Mouse (Mus musculus) CH12.LX (cell line): ENCODE measurements around the gene Agtrap. TPM values are rescaled to one million over a fixed set of nuclear protein-coding genes. Genes with fewer than 3 reads are reported as not detected.

ENCODE experiments used
- DNase-seq: peaks from one replicate; pipeline ENCODE4 v3.0.0-alpha.2; 2013; ENCODE audit errors: extremely low read depth
- H3K27ac ChIP-seq: 2 replicates; pipeline ENCODE4 v1.5.1; 2012; ENCODE audit warnings: low read depth, mild to moderate bottlenecking, control low read depth, moderate library complexity; ENCODE audit not compliant: insufficient read depth
- H3K27me3 ChIP-seq: replicated peaks from 2 replicates; pipeline ENCODE3; 2012; ENCODE audit warnings: inconsistent platforms
- H3K36me3 ChIP-seq, 2 experiments: replicated peaks in 1 of 2; 2 replicates each; pipeline versions ENCODE3 to v1.6.1; 2012; ENCODE audit warnings: inconsistent platforms in 1 of 2, low read length in 1 of 2, mild to moderate bottlenecking in 1 of 2, mixed read lengths in 1 of 2, moderate library complexity in 1 of 2; ENCODE audit not compliant: control insufficient read depth in 1 of 2, insufficient read depth in 1 of 2
- H3K4me1 ChIP-seq, 2 experiments: 2 replicates each; pipeline ENCODE4 v1.6.1; 2012; ENCODE audit warnings: inconsistent platforms in 1 of 2, moderate library complexity in 1 of 2; ENCODE audit not compliant: insufficient read depth in 2 of 2, control insufficient read depth in 1 of 2
- H3K4me2 ChIP-seq: 2 replicates; pipeline ENCODE4 v1.6.1; 2012; ENCODE audit warnings: low read depth, mild to moderate bottlenecking, control low read depth; ENCODE audit not compliant: poor library complexity, insufficient read depth, severe bottlenecking
- H3K4me3 ChIP-seq, 3 experiments: fragments of 150-350 bp in 1 of 3; sonication (generic) in 1 of 3; replicated peaks in 1 of 3; 2 replicates each; pipeline versions ENCODE3 to v1.5.1; 2011 to 2012; ENCODE audit warnings: low read depth in 2 of 3, low read length in 2 of 3, mild to moderate bottlenecking in 2 of 3, moderate library complexity in 2 of 3, control low read depth in 1 of 3, improper control_type of control experiment in 1 of 3, inconsistent platforms in 1 of 3, mixed read lengths in 1 of 3; ENCODE audit not compliant: poor library complexity in 1 of 3
- H3K79me2 ChIP-seq: replicated peaks from 2 replicates; pipeline ENCODE4 v1.6.1; 2012; ENCODE audit warnings: mild to moderate bottlenecking, moderate library complexity; ENCODE audit not compliant: control insufficient read depth, poor library complexity, insufficient read depth, severe bottlenecking; ENCODE audit errors: extremely low read depth
- H3K9ac ChIP-seq: 2 replicates; pipeline ENCODE4 v1.6.1; 2012; ENCODE audit warnings: low read depth, mild to moderate bottlenecking, control low read depth, moderate library complexity; ENCODE audit not compliant: insufficient read depth
- H3K9me3 ChIP-seq: replicated peaks from 2 replicates; pipeline ENCODE3; 2012; ENCODE audit warnings: low read length, inconsistent platforms, mixed read lengths
- BHLHE40 ChIP-seq: IDR thresholded peaks from 2 replicates; pipeline ENCODE4 v1.6.1; 2011; ENCODE audit warnings: mild to moderate bottlenecking, low read depth, low read length, improper control_type of control experiment
- CHD1 ChIP-seq: IDR thresholded peaks from 2 replicates; pipeline ENCODE4 v1.6.1; 2012; ENCODE audit warnings: low read depth, low read length, improper control_type of control experiment, inconsistent platforms
- ELF1 ChIP-seq: IDR thresholded peaks from 2 replicates; pipeline ENCODE4 v1.6.1; 2014; ENCODE audit warnings: low read depth, mild to moderate bottlenecking, inconsistent platforms, low read length, improper control_type of control experiment
- EP300 ChIP-seq: IDR thresholded peaks from 2 replicates; pipeline ENCODE4 v1.6.1; 2011; ENCODE audit warnings: low read length, improper control_type of control experiment
- ETS1 ChIP-seq: conservative IDR thresholded peaks from 2 replicates; pipeline ENCODE4 v1.6.1; 2012; ENCODE audit warnings: low read depth, mild to moderate bottlenecking, inconsistent platforms, low read length, improper control_type of control experiment, moderate library complexity
- GABPA ChIP-seq: IDR thresholded peaks from 2 replicates; pipeline ENCODE4 v1.6.1; 2012; ENCODE audit warnings: low read depth, low read length, improper control_type of control experiment, inconsistent platforms; ENCODE audit not compliant: insufficient replicate concordance
- HCFC1 ChIP-seq: IDR thresholded peaks from 2 replicates; pipeline ENCODE4 v1.6.1; 2012; ENCODE audit warnings: low read depth, mild to moderate bottlenecking, inconsistent platforms, low read length, improper control_type of control experiment
- KAT2A ChIP-seq: IDR thresholded peaks from 2 replicates; pipeline ENCODE4 v1.6.1; 2012; ENCODE audit warnings: low read length, improper control_type of control experiment, inconsistent platforms; ENCODE audit not compliant: insufficient replicate concordance
- MAZ ChIP-seq: IDR thresholded peaks from 2 replicates; pipeline ENCODE4 v1.6.1; 2012; ENCODE audit warnings: low read depth, mild to moderate bottlenecking, inconsistent platforms, low read length, improper control_type of control experiment, moderate library complexity
- MEF2A ChIP-seq: IDR thresholded peaks from 2 replicates; pipeline ENCODE4 v1.6.1; 2014; ENCODE audit warnings: low read depth, mild to moderate bottlenecking, inconsistent platforms, low read length, improper control_type of control experiment, borderline replicate concordance
- MYC ChIP-seq: IDR thresholded peaks from 2 replicates; pipeline ENCODE4 v1.6.1; 2011; ENCODE audit warnings: low read depth, mild to moderate bottlenecking, improper control_type of control experiment, low read length
- NELFE ChIP-seq: IDR thresholded peaks from 2 replicates; pipeline ENCODE4 v1.6.1; 2011; ENCODE audit warnings: low read depth, low read length, improper control_type of control experiment
- PAX5 ChIP-seq: IDR thresholded peaks from 2 replicates; pipeline ENCODE4 v1.6.1; 2012; ENCODE audit warnings: low read length, inconsistent platforms, mixed read lengths
- POLR2A ChIP-seq: IDR thresholded peaks from 2 replicates; pipeline ENCODE4 v1.6.1; 2011; ENCODE audit warnings: low read depth, mild to moderate bottlenecking, improper control_type of control experiment, low read length
- POLR2AphosphoS2 ChIP-seq: IDR thresholded peaks from 2 replicates; pipeline ENCODE4 v1.6.1; 2011; ENCODE audit warnings: low read depth, low read length, improper control_type of control experiment
- RAD21 ChIP-seq: IDR thresholded peaks from 2 replicates; pipeline ENCODE4 v1.6.1; 2011; ENCODE audit warnings: low read depth, mild to moderate bottlenecking, low read length, improper control_type of control experiment, moderate library complexity
- RCOR1 ChIP-seq: conservative IDR thresholded peaks from 2 replicates; pipeline ENCODE4 v1.6.1; 2012; ENCODE audit warnings: low read depth, mild to moderate bottlenecking, inconsistent platforms, low read length, improper control_type of control experiment
- SMC3 ChIP-seq: IDR thresholded peaks from 2 replicates; pipeline ENCODE4 v1.6.1; 2011; ENCODE audit warnings: low read depth, low read length, improper control_type of control experiment
- TBP ChIP-seq: conservative IDR thresholded peaks from 2 replicates; pipeline ENCODE4 v1.6.1; 2011; ENCODE audit warnings: low read depth, low read length, improper control_type of control experiment
- TCF12 ChIP-seq: IDR thresholded peaks from 2 replicates; pipeline ENCODE4 v1.6.1; 2014; ENCODE audit warnings: low read depth, mild to moderate bottlenecking, inconsistent platforms, low read length, improper control_type of control experiment
- USF2 ChIP-seq: conservative IDR thresholded peaks from 2 replicates; pipeline ENCODE4 v1.6.1; 2011; ENCODE audit warnings: low read depth, low read length, improper control_type of control experiment
- ZKSCAN1 ChIP-seq: IDR thresholded peaks from 2 replicates; pipeline ENCODE4 v1.6.1; 2012; ENCODE audit warnings: low read depth, inconsistent platforms, low read length, improper control_type of control experiment, borderline replicate concordance
- ZMIZ1 ChIP-seq: IDR thresholded peaks from 2 replicates; pipeline ENCODE4 v1.6.1; 2012; ENCODE audit warnings: low read depth, mild to moderate bottlenecking, inconsistent platforms, low read length, improper control_type of control experiment
- dilution Hi-C: fragments of 300-500 bp; cut with MboI; formaldehyde crosslinking; loops from 2 replicates; pipeline ENCODE4 v1.14.3; 2020; ENCODE audit warnings: low sequenced_read_pairs; ENCODE audit not compliant: extremely low pct_unique_long_range_greater_than_20kb, extremely low pct_ligation_motif_present
- in situ Hi-C: fragments of 300-500 bp; cut with MboI; formaldehyde crosslinking; loops from 3 replicates; pipeline ENCODE4 v1.14.3; 2019; ENCODE audit warnings: low sequenced_read_pairs, low pct_ligation_motif_present, low pct_unique_long_range_greater_than_20kb, mixed read lengths
- polyA plus RNA-seq: library from polyadenylated mRNA; unstranded; fragments of >175 nt; gene quantifications from 2 replicates; pipeline ENCODE4 v1.2.1, GENCODE M21; 2012; ENCODE audit warnings: low read depth; ENCODE audit not compliant: insufficient read length
- total RNA-seq, 2 experiments: library from RNA; depleted of rRNA; stranded (reverse); fragments of 300-350 nt in 1 of 2; fragments of >200 nt in 1 of 2; gene quantifications; 2 replicates each; pipeline ENCODE4 v1.2.3; 2012 to 2014

Gene Agtrap
- total and polyA plus RNA-seq, 3 experiments = 4.1 to 6.2 (median 5.9) TPM

GRCm38 (mm10) chr4:148033858-148034410 is 53.9 kb downstream of the Agtrap start (continued):
- TF ChIP-seq RAD21 (no peak), ETS1 (peak; percentile 59; the same call in 1 of the 2 replicates), TBP (no peak), KAT2A (no peak), POLR2A (no peak), GABPA (no peak), MEF2A (peak; percentile 64), ZMIZ1 (no peak), MAZ (no peak), RCOR1 (peak; percentile 86; the same call in 1 of the 2 replicates), EP300 (peak; percentile 88), HCFC1 (no peak), BHLHE40 (peak; percentile 79), MYC (0 out of 2 replicates have a peak, but pooled peaks have one; percentile 20), PAX5 (no peak), ZKSCAN1 (no peak), TCF12 (peak; percentile 61; the same call in 1 of the 2 replicates)

GRCm38 (mm10) chr4:148030506-148030905 is 57.3 kb downstream of the Agtrap start:
- Histone ChIP-seq H3K9me3 (no peaks in the 10 kb centered on the region), H3K36me3 (peaks cover 34 to 61% of the 10 kb centered on the region in 2 experiments), H3K4me2 (no peak overlapping the region), H3K4me1 (peaks cover 8 to 47% of the 10 kb centered on the region in 2 experiments), H3K9ac (no peak overlapping the region), H3K79me2 (peaks cover 5% of the 10 kb centered on the region; the same call in 1 of the 2 replicates), H3K27ac (no peak overlapping the region), H3K27me3 (no peaks in the 10 kb centered on the region), H3K4me3 (no peak overlapping the region)
- DNase-seq = peak; percentile 22
- TF ChIP-seq CHD1 (no peak), EP300 (0 out of 2 replicates have a peak, but pooled peaks have one; percentile 30), USF2 (no peak), ZMIZ1 (no peak), NELFE (no peak), TCF12 (0 out of 2 replicates have a peak, but pooled peaks have one; percentile 18), KAT2A (no peak), MAZ (no peak), POLR2AphosphoS2 (no peak), RCOR1 (no peak), ELF1 (no peak), PAX5 (no peak), GABPA (no peak), RAD21 (no peak), POLR2A (no peak), SMC3 (no peak), BHLHE40 (0 out of 2 replicates have a peak, but pooled peaks have one; percentile 26)
- dilution Hi-C loops (no loop called here), in situ Hi-C loops (no loop called here)
